Mouse (Mus musculus): ENCODE measurements at regions not wholly inside any gene's neighbourhood (a gene's known extent, or its start where the extent isn't known, plus 50 kb on each side); places are given as distances from the start of the nearest gene placed in this dataset.

GRCm38 (mm10) chr9:61044983-61045382, 250.6 kb downstream of the Uaca start:
- Histone ChIP-seq H3K27ac (ENCODE audit: low read depth) (no peak overlapping the region), H3K9me3 (ENCODE audit: control insufficient read depth, low read length) (no peaks in the 10 kb centered on the region), H3K4me2 (ENCODE audit: low read length) (no peak overlapping the region), H3K4me1 (replicated peaks; ENCODE audit: control insufficient read depth, insufficient read depth, low read length) (no peaks in the 10 kb centered on the region), H3K4me3 (ENCODE audit: low read depth, low read length) (no peak overlapping the region), H3K27me3 (replicated peaks; ENCODE audit: control insufficient read depth, insufficient read depth, low read length) (no peaks in the 10 kb centered on the region), H3K9ac (ENCODE audit: low read length) (no peak overlapping the region), H3K36me3 (ENCODE audit: control insufficient read depth, insufficient read depth, low read length) (no peaks in the 10 kb centered on the region)
- ATAC-seq (replicated peaks; ENCODE audit: low FRiP score, low TSS enrichment, low read depth) (no peak), DNase-seq (ENCODE audit: low spot score) (no peak)
- 78% methylated on average over 14 of the region's 14 CpGs for WGBS

GRCm38 (mm10) chr9:61046517-61046916, 252.2 kb downstream of the Uaca start:
- 23% methylated on average over 7 of the region's 7 CpGs for WGBS
- Histone ChIP-seq H3K4me1 (replicated peaks; ENCODE audit: control insufficient read depth, insufficient read depth, low read length) (no peaks in the 10 kb centered on the region), H3K4me3 (ENCODE audit: low read depth, low read length) (no peak overlapping the region), H3K4me2 (ENCODE audit: low read length) (no peak overlapping the region), H3K27ac (ENCODE audit: low read depth) (no peak overlapping the region), H3K9ac (ENCODE audit: low read length) (no peak overlapping the region), H3K27me3 (replicated peaks; ENCODE audit: control insufficient read depth, insufficient read depth, low read length) (no peaks in the 10 kb centered on the region), H3K36me3 (ENCODE audit: control insufficient read depth, insufficient read depth, low read length) (no peaks in the 10 kb centered on the region), H3K9me3 (ENCODE audit: control insufficient read depth, low read length) (0 out of 2 replicates have a peak, but pooled peaks cover 5% of the 10 kb centered on the region)
- ATAC-seq (replicated peaks; ENCODE audit: low FRiP score, low TSS enrichment, low read depth), result no peak
- DNase-seq (ENCODE audit: low spot score), result peak; percentile 85

- DNase-seq (ENCODE audit: low spot score) (no peak), ATAC-seq (replicated peaks; ENCODE audit: low FRiP score, low TSS enrichment, low read depth) (no peak)
- no peak overlapping the region for H3K4me3 ChIP-seq (ENCODE audit: low read depth, low read length)
- no peak overlapping the region for H3K27ac ChIP-seq (ENCODE audit: low read depth)
- no peaks in the 10 kb centered on the region for H3K27me3 ChIP-seq (replicated peaks; ENCODE audit: control insufficient read depth, insufficient read depth, low read length)
- H3K9ac ChIP-seq (ENCODE audit: low read length), result no peak overlapping the region
- no peaks in the 10 kb centered on the region for H3K4me1 ChIP-seq (replicated peaks; ENCODE audit: control insufficient read depth, insufficient read depth, low read length)
- no peaks in the 10 kb centered on the region for H3K36me3 ChIP-seq (ENCODE audit: control insufficient read depth, insufficient read depth, low read length)
- 82% methylated on average over 11 of the region's 11 CpGs for WGBS
- H3K4me2 ChIP-seq (ENCODE audit: low read length), result no peak overlapping the region
- H3K9me3 ChIP-seq (ENCODE audit: control insufficient read depth, low read length), result 0 out of 2 replicates have a peak, but pooled peaks cover 6% of the 10 kb centered on the region
Measured at GRCm38 (mm10) chr9:61047289-61047688, 252.9 kb downstream of the Uaca start.

GRCm38 (mm10) chr9:61048576-61048975, 254.2 kb downstream of the Uaca start:
- H3K4me2 ChIP-seq (ENCODE audit: low read length), result no peak overlapping the region
- H3K9me3 ChIP-seq (ENCODE audit: control insufficient read depth, low read length), result 0 out of 2 replicates have a peak, but pooled peaks cover 6% of the 10 kb centered on the region
- ATAC-seq (replicated peaks; ENCODE audit: low FRiP score, low TSS enrichment, low read depth) (no peak), DNase-seq (ENCODE audit: low spot score) (no peak)
- H3K4me3 ChIP-seq (ENCODE audit: low read depth, low read length), result no peak overlapping the region
- no peak overlapping the region for H3K9ac ChIP-seq (ENCODE audit: low read length)
- WGBS, result 72% methylated on average over 15 of the region's 15 CpGs
- no peak overlapping the region for H3K27ac ChIP-seq (ENCODE audit: low read depth)
- no peaks in the 10 kb centered on the region for H3K36me3 ChIP-seq (ENCODE audit: control insufficient read depth, insufficient read depth, low read length)
- no peaks in the 10 kb centered on the region for H3K4me1 ChIP-seq (replicated peaks; ENCODE audit: control insufficient read depth, insufficient read depth, low read length)
- H3K27me3 ChIP-seq (replicated peaks; ENCODE audit: control insufficient read depth, insufficient read depth, low read length), result no peaks in the 10 kb centered on the region

DNA sequence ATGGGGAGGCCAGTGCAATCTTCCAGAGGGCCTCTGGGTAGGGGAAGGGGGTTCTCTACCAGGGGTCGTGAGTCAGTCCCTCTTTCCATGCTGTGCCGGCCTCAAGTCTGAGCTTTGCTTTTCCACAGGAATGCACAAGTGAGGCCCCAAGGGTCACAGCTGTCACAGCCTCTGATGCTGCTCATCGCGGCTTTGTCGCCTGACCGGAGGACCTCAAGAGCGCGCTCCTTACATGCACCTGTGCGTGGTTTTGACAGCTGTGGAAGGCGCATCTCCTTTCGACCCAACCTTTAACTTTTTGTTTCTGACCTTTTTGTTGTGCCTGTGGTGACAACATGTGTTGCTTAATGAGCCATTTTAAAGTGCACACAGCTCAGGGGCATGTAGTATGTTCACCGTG, 258.3 kb downstream of the Uaca start:
- Histone ChIP-seq H3K4me3 (ENCODE audit: low read depth, low read length) (no peak overlapping the region), H3K9ac (ENCODE audit: low read length) (no peak overlapping the region), H3K27me3 (replicated peaks; ENCODE audit: control insufficient read depth, insufficient read depth, low read length) (0 out of 2 replicates have a peak, but pooled peaks cover 5% of the 10 kb centered on the region), H3K4me2 (ENCODE audit: low read length) (no peak overlapping the region), H3K9me3 (ENCODE audit: control insufficient read depth, low read length) (0 out of 2 replicates have a peak, but pooled peaks cover 6% of the 10 kb centered on the region), H3K27ac (ENCODE audit: low read depth) (no peak overlapping the region), H3K36me3 (ENCODE audit: control insufficient read depth, insufficient read depth, low read length) (no peaks in the 10 kb centered on the region), H3K4me1 (replicated peaks; ENCODE audit: control insufficient read depth, insufficient read depth, low read length) (peaks cover 21% of the 10 kb centered on the region)
- no peak for DNase-seq (ENCODE audit: low spot score)
- ATAC-seq (replicated peaks; ENCODE audit: low FRiP score, low TSS enrichment, low read depth), result no peak
- WGBS, result 96% methylated on average over 12 of the region's 12 CpGs

GRCm38 (mm10) chr9:61054427-61054826, 260.1 kb downstream of the Uaca start:
- Histone ChIP-seq H3K4me3 (ENCODE audit: low read depth, low read length) (no peak overlapping the region), H3K4me1 (replicated peaks; ENCODE audit: control insufficient read depth, insufficient read depth, low read length) (peaks cover 21% of the 10 kb centered on the region), H3K4me2 (ENCODE audit: low read length) (no peak overlapping the region), H3K9ac (ENCODE audit: low read length) (no peak overlapping the region), H3K36me3 (ENCODE audit: control insufficient read depth, insufficient read depth, low read length) (no peaks in the 10 kb centered on the region), H3K27me3 (replicated peaks; ENCODE audit: control insufficient read depth, insufficient read depth, low read length) (0 out of 2 replicates have a peak, but pooled peaks cover 5% of the 10 kb centered on the region), H3K27ac (ENCODE audit: low read depth) (peak overlapping the region; percentile 18; the same call in 1 of the 2 replicates), H3K9me3 (ENCODE audit: control insufficient read depth, low read length) (0 out of 2 replicates have a peak, but pooled peaks cover 6% of the 10 kb centered on the region)
- WGBS, result 15% methylated on average over 3 of the region's 3 CpGs
- DNase-seq (ENCODE audit: low spot score) (peak; percentile 73), ATAC-seq (replicated peaks; ENCODE audit: low FRiP score, low TSS enrichment, low read depth) (peak; percentile 61)

DNA sequence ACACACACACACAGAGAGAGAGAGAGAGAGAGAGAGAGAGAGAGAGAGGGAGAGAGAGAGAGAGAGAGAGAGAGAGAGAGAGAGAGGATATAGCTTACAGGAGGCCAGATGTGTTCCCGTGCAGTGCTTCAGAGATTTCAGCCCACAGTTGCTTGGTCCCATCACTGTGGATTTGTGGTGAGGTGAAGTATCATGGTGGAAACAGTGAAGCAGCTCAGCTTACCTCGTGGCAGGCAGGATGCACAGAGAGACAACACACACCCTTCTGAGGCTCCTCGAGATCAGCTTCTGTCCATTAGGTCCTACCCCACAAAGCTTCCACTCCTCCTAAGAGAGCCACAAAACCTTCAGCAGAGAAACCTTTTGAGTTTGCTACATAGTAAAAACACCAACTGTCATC, 261.1 kb downstream of the Uaca start:
- H3K27ac ChIP-seq (ENCODE audit: low read depth), result no peak overlapping the region
- peaks cover 21% of the 10 kb centered on the region for H3K4me1 ChIP-seq (replicated peaks; ENCODE audit: control insufficient read depth, insufficient read depth, low read length)
- 0 out of 2 replicates have a peak, but pooled peaks cover 5% of the 10 kb centered on the region for H3K27me3 ChIP-seq (replicated peaks; ENCODE audit: control insufficient read depth, insufficient read depth, low read length)
- no peak overlapping the region for H3K4me3 ChIP-seq (ENCODE audit: low read depth, low read length)
- H3K36me3 ChIP-seq (ENCODE audit: control insufficient read depth, insufficient read depth, low read length), result no peaks in the 10 kb centered on the region
- 58% methylated on average over 3 of the region's 3 CpGs for WGBS
- ATAC-seq (replicated peaks; ENCODE audit: low FRiP score, low TSS enrichment, low read depth), result no peak
- no peak overlapping the region for H3K4me2 ChIP-seq (ENCODE audit: low read length)
- no peak overlapping the region for H3K9ac ChIP-seq (ENCODE audit: low read length)
- peaks cover 10% of the 10 kb centered on the region; the same call in 1 of the 2 replicates for H3K9me3 ChIP-seq (ENCODE audit: control insufficient read depth, low read length)
- no peak for DNase-seq (ENCODE audit: low spot score)

- Histone ChIP-seq H3K4me2 (ENCODE audit: low read length) (no peak overlapping the region), H3K27me3 (replicated peaks; ENCODE audit: control insufficient read depth, insufficient read depth, low read length) (0 out of 2 replicates have a peak, but pooled peaks cover 5% of the 10 kb centered on the region), H3K4me3 (ENCODE audit: low read depth, low read length) (no peak overlapping the region), H3K9me3 (ENCODE audit: control insufficient read depth, low read length) (peaks cover 8% of the 10 kb centered on the region; the same call in 1 of the 2 replicates), H3K36me3 (ENCODE audit: control insufficient read depth, insufficient read depth, low read length) (no peaks in the 10 kb centered on the region), H3K4me1 (replicated peaks; ENCODE audit: control insufficient read depth, insufficient read depth, low read length) (peaks cover 21% of the 10 kb centered on the region), H3K9ac (ENCODE audit: low read length) (no peak overlapping the region), H3K27ac (ENCODE audit: low read depth) (no peak overlapping the region)
- DNase-seq (ENCODE audit: low spot score), result no peak
- 87% methylated on average over 15 of the region's 15 CpGs for WGBS
- no peak for ATAC-seq (replicated peaks; ENCODE audit: low FRiP score, low TSS enrichment, low read depth)
Measured at GRCm38 (mm10) chr9:61055928-61056730, 261.8 kb downstream of the Uaca start.
